Mouse (Mus musculus) lung, adult 2 months (tissue): Measurements from ENCODE around the gene Gm4846. TPM values are rescaled to one million over a fixed set of nuclear protein-coding genes. Genes with fewer than 3 reads are reported as not detected.
"Not testable (repeated sequence)": the region's sequence is repeated elsewhere in the genome, so short reads cannot be mapped to it uniquely, and the experiment has no call there.

ENCODE experiments used
- DNase-seq: peaks from one replicate; pipeline ENCODE4 v3.0.0; 2022
- H3K4me1 ChIP-seq: fragments of 200-500 bp; 2 replicates; pipeline ENCODE4 v1.6.1; 2011; ENCODE audit warnings: low read length; ENCODE audit not compliant: control insufficient read depth, insufficient read depth
- H3K4me3 ChIP-seq: fragments of 200-500 bp; replicated peaks from 2 replicates; pipeline ENCODE3; 2011; ENCODE audit warnings: low read depth, mild to moderate bottlenecking, control low read depth, low read length; ENCODE audit errors: extremely low read depth
- CTCF ChIP-seq: fragments of 200-500 bp; IDR thresholded peaks from 2 replicates; pipeline ENCODE4 v1.5.1; 2011; ENCODE audit warnings: mild to moderate bottlenecking, low read length, control low read depth; ENCODE audit not compliant: insufficient read depth
- POLR2A ChIP-seq: fragments of 200-500 bp; IDR thresholded peaks from 2 replicates; pipeline ENCODE4 v1.6.1; 2011; ENCODE audit warnings: low read depth, mild to moderate bottlenecking, control low read depth, low read length, borderline replicate concordance; ENCODE audit errors: extremely low read depth
- WGBS: fragments of 180-500 bp; shearing (Covaris S2); methylation state at CpG from one replicate; pipeline ENCODE4 v1.1.7; 2018; 5-methylcytosine and 5-hydroxymethylcytosine counted together
- polyA plus RNA-seq: library from polyadenylated mRNA; depleted of rRNA; stranded (reverse); fragments of >200 nt; gene quantifications from 2 replicates; pipeline ENCODE4 v1.2.3, GENCODE M21; 2012; rRNA removed

Gm4846 gene
- not detected in 2 replicates for polyA plus RNA-seq

- not testable (repeated sequence) for H3K4me3 ChIP-seq, H3K4me1 ChIP-seq, DNase-seq
- WGBS, result 44% methylated on average over 1 of the region's 1 CpGs
These were observed at the start of gene Gm4846 for GRCm38 (mm10) chr1:166497488-166497887. Gene Gm4846 (minus strand): TSS chr1:166497588.

- WGBS, result 52% methylated on average over 2 of the region's 2 CpGs
- not testable (repeated sequence) for DNase-seq, H3K4me1 ChIP-seq, H3K4me3 ChIP-seq
These were observed 34.1 kb upstream of the Gm4846 start for GRCm38 (mm10) chr1:166531521-166531920.

DNA sequence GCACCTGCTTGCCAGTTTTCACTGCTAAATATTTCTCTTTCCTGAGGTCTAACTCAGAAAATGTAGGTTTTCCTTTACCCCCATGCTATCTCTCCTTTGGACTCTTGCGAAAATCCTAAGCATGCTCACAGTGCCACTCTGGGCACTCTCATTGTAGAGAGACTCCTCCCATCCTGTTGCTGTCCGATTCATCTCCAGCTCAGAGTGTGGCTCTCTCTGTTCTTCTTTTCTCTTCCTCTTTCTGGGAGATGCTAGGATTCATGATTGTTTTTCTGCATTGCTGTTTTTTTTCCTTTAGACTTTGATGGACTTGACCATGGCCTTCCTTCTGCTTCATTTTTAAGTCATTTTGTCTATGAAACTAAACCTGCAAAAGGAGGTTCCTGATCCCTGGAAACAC is 27.3 kb upstream of the Gm4846 start:
- WGBS, result 71% methylated on average over 2 of the region's 2 CpGs
- not testable (repeated sequence) for DNase-seq, H3K4me3 ChIP-seq, H3K4me1 ChIP-seq

GRCm38 (mm10) chr1:166519626-166520025 is 22.2 kb upstream of the Gm4846 start:
- H3K4me1 ChIP-seq, H3K4me3 ChIP-seq, DNase-seq: not testable (repeated sequence)
- 92% methylated on average over 6 of the region's 6 CpGs for WGBS

DNA sequence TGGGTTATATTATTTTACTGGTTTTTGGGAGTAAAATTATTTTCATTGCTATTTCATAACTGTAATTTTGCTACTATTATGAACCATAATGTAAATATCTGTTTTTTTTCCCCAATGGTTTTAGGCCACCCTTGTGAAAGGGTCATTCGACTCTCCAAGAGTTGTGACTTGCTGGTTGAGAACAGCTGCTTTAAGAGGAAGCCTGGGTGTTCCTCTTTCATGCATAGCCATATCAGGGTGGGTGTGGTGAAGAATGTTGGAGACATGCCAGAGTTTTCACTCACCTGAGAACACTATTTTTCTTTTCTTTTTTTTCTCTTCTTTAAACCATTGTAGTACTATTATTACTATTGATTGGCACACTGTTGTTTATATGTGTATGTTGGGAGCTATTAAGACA is 19.2 kb upstream of the Gm4846 start:
- TF ChIP-seq POLR2A (no peak), CTCF (no peak)
- 65% methylated on average over 1 of the region's 1 CpGs for WGBS

DNA sequence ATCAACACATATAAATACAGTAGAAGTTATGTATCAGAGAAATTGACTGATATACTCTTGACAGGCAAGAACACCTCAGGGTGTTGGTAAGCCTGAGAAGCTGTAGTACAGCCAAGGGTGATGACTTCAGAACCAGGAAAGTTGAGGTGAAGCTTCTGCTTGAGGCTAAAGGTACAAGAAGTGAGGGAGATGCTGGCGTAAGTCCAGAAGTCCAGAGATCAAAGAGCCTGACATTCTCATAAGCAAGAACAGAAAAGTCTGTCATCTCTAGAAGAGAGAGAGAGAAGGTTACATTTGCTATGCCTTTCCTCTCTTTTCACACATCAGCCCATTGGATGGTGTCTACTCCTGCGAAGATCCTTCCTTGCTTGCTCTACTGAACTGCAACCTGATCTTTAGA is 6.8 kb upstream of the Gm4846 start:
- H3K4me1 ChIP-seq, DNase-seq, H3K4me3 ChIP-seq: not testable (repeated sequence)
- WGBS, result 78% methylated on average over 2 of the region's 2 CpGs

More for the DNA sequence above, 19.2 kb upstream of the Gm4846 start:
- DNase-seq, result no peak
- no peak overlapping the region for H3K4me3 ChIP-seq
- no peaks in the 10 kb centered on the region for H3K4me1 ChIP-seq

GRCm38 (mm10) chr1:166479503-166479902 is 17.9 kb downstream of the Gm4846 start:
- Histone ChIP-seq H3K4me3 (no peak overlapping the region), H3K4me1 (no peaks in the 10 kb centered on the region)
- no peak for TF ChIP-seq POLR2A
- no peak for DNase-seq
- WGBS, result 74% methylated on average over 2 of the region's 2 CpGs

DNA sequence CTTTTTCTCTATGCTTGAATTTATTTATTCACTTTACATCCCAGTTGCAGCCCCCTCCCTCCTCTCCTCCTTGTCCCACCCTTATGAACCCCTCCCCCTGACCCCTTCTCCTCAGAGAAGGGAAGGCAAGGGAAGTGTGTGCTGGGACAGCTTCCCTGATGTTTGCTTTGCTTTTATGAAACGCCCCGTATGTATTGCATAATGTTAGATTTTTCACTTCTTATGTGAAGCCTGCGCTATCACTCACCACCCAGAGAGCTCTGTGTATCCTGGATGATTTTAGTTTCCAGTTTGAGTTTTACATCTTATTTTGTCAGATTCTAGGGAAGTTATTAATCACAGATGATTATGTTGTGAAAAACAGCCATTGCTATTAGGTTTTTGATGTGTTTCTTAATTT is 30.2 kb downstream of the Gm4846 start:
- Histone ChIP-seq H3K4me1 (no peaks in the 10 kb centered on the region), H3K4me3 (no peak overlapping the region)
- TF ChIP-seq CTCF (no peak), POLR2A (no peak)
- WGBS, result 52% methylated on average over 3 of the region's 3 CpGs
- no peak for DNase-seq

DNA sequence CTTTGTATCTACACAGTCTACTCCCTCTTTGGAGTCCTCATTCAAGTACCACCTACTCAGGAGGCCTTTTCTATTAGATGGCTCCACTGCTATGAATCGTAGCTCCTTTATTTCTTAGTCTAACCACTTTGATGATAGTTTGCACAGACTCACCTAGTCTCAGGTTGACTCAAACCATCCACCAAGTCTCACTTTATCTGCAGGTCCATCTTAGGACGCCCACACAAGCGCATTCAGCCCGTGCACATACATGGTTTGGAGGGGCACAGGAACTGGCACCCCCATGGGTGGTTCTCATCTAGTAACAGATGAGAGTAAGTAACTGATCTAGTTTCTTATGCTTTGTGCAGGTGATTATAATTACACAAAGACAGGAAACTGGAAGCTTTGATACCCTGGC is 34.8 kb downstream of the Gm4846 start:
- Histone ChIP-seq H3K4me1 (no peaks in the 10 kb centered on the region), H3K4me3 (no peak overlapping the region)
- WGBS, result 74% methylated on average over 4 of the region's 4 CpGs
- TF ChIP-seq CTCF, result no peak
- TF ChIP-seq POLR2A, result no peak
- no peak for DNase-seq

- no peak overlapping the region for H3K4me3 ChIP-seq
- H3K4me1 ChIP-seq, result no peaks in the 10 kb centered on the region
- 84% methylated on average over 3 of the region's 3 CpGs for WGBS
- DNase-seq, result no peak
- TF ChIP-seq POLR2A, result no peak
- TF ChIP-seq CTCF, result no peak
These were observed 55.4 kb downstream of the Gm4846 start for GRCm38 (mm10) chr1:166441992-166442391.

DNA sequence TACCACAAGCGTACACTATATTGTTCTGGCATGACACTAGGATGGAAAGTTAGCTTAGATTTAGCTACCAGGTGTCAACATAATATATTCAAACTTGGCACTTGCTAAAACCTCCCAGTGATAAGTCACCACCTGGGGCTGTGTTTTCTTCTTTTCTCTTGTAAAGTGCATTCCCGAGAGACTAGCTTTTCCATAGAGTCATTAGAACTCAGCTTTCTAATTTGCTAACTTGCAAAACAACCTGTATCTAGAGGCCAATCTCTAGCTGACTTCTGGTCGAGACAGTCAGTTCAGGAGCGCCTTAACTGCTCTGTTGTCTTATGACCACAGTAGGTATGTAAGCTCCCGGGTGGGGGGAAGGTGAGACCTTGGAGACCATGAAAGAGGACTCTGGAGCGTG is 58.0 kb downstream of the Gm4846 start:
- TF ChIP-seq POLR2A, result no peak
- no peak for TF ChIP-seq CTCF
- WGBS, result 61% methylated on average over 6 of the region's 6 CpGs
- Histone ChIP-seq H3K4me1 (no peaks in the 10 kb centered on the region), H3K4me3 (no peak overlapping the region)
- DNase-seq, result no peak

Other genes with a start within 250 kb of the Gm4846 start
- 1.1 and 2.3 TPM in 2 replicates for gene Ildr2, start 243.4 kb downstream of the Gm4846 start, polyA plus RNA-seq
- gene Tada1, start 118.5 kb downstream of the Gm4846 start, polyA plus RNA-seq, result 10.9 and 14.3 TPM in 2 replicates
- 4.2 and 6.3 TPM in 2 replicates for gene Pogk, start 87.7 kb downstream of the Gm4846 start, polyA plus RNA-seq
- gene Gm4847, start 150.1 kb upstream of the Gm4846 start, polyA plus RNA-seq, result not detected in 2 replicates
- gene Fmo9, start 184.3 kb upstream of the Gm4846 start, polyA plus RNA-seq, result not detected in 2 replicates